23 mouse cellular contexts compared by ENCODE assay signal in the genomic region with DNA sequence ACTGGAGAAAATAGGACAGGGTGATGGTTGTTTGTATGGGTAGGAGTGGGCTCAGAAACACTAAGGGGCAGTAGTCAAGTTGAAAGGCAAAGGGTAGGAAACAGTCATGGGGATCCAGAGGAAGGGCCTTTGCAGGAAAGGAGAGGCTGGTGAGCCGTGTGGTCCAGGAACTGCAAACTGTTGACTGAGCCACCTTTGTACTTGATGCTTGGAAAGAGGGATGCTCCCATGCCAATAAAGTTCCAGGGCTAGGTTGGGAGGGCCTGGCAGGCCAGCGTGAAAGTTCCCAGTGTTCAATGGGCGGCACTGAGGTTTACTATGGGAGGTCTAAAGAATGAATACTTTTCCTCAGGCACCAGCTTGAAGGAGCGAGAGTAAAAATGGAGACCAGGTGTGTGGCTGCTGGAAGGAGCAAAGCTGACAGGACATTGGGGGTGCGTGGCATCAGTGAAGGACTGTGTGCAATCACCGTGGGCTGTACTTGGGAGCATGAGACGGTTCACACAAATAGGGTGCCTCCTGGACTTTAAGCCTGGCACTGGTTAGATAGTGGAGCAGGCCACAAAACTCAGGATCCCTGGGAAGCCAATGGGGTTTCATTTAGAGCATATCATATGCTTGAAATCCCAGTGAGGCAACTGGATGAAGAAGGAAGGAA. TPM values are rescaled to one million over a fixed set of nuclear protein-coding genes. Genes with fewer than 3 reads are reported as not detected.
"Had no signal": no experiment of that assay in that cellular context is flagged by ENCODE, and none has a peak within 500 bp of the region (broad histone marks: within the 10 kb centered on the region; RNA-seq: fewer than 3 reads in every experiment).

No protein-coding gene starts in this region.

- H3K4me2 ChIP-seq: liver, embryonic 15.5 days; lung, embryonic 15.5 days; midbrain, embryonic 12.5 days; neural tube, embryonic 12.5 days; stomach, embryonic 15.5 days had no signal

- H3K9me3 ChIP-seq: liver, embryonic 15.5 days; lung, embryonic 15.5 days; megakaryocyte, embryonic 14.5 days; midbrain, embryonic 12.5 days; neural tube, embryonic 12.5 days; stomach, embryonic 15.5 days had no signal

- H3K9ac ChIP-seq: liver, embryonic 15.5 days; lung, embryonic 15.5 days; midbrain, embryonic 12.5 days; neural tube, embryonic 12.5 days; stomach, embryonic 15.5 days had no signal

- H3K27ac ChIP-seq: liver, embryonic 15.5 days; lung, embryonic 15.5 days; macrophage; midbrain, embryonic 12.5 days; neural tube, embryonic 12.5 days; stomach, embryonic 15.5 days; stomach, postnatal 0 days had no signal

- DNase-seq: lung, adult 2 months; lung, postnatal 14 days; lung, postnatal 36 days; midbrain, embryonic 14.5 days; right cerebral cortex, postnatal 14 days; thymus, postnatal 14 days; thymus, postnatal 36 days had no signal

- H3K4me1 ChIP-seq: liver, embryonic 15.5 days; lung, embryonic 15.5 days; megakaryocyte, embryonic 14.5 days; midbrain, embryonic 12.5 days; neural tube, embryonic 12.5 days; stomach, embryonic 15.5 days had no signal

- H3K4me3 ChIP-seq: liver, embryonic 15.5 days; lung, embryonic 15.5 days; megakaryocyte, embryonic 14.5 days; midbrain, embryonic 12.5 days; neural tube, embryonic 12.5 days; stomach, embryonic 15.5 days had no signal

- H3K36me3 ChIP-seq: liver, embryonic 15.5 days; lung, embryonic 15.5 days; midbrain, embryonic 12.5 days; neural tube, embryonic 12.5 days; stomach, embryonic 15.5 days had no signal

- ATAC-seq: lung, postnatal 0 days had no signal

- H3K27me3 ChIP-seq: liver, embryonic 15.5 days; lung, embryonic 15.5 days; midbrain, embryonic 12.5 days; neural tube, embryonic 12.5 days; stomach, embryonic 15.5 days had no signal

RNA-seq across cellular contexts. Expression of a gene that starts 10.1 kb away (rescaled TPM):
- total RNA-seq: megakaryocyte progenitor cell, adult 5-6 weeks; monocyte, adult 5-6 weeks; neutrophil, adult 5-6 weeks had no signal
- polyA plus RNA-seq: macrophage had no signal

RNA-seq across cellular contexts. Expression of a gene that starts 17.6 kb away (rescaled TPM):
- total RNA-seq: megakaryocyte progenitor cell, adult 5-6 weeks; midbrain, postnatal 0 days; monocyte, adult 5-6 weeks; neutrophil, adult 5-6 weeks had no signal
- polyA plus RNA-seq: lung, adult 2 months; lung, embryonic 15.5 days; lung, postnatal 0 days; macrophage; neural tube, embryonic 12.5 days; neural tube, embryonic 14.5 days; spleen, adult 2 months; thymus, postnatal 0 days had no signal

RNA-seq across cellular contexts. Expression of a gene that starts 18.1 kb away (rescaled TPM):
- total RNA-seq: monocyte, adult 5-6 weeks; neutrophil, adult 5-6 weeks had no signal
- polyA plus RNA-seq: macrophage; midbrain, embryonic 12.5 days; neural tube, embryonic 12.5 days had no signal
